Mouse (Mus musculus) megakaryocyte, embryonic 14.5 days (primary cell): Measurements from ENCODE around the gene Ctdsp2. TPM values are rescaled to one million over a fixed set of nuclear protein-coding genes. Genes with fewer than 3 reads are reported as not detected.

Experiments used
- H3K27me3 ChIP-seq: replicated peaks from 2 replicates; pipeline ENCODE3; 2012; ENCODE audit warnings: inconsistent platforms
- H3K36me3 ChIP-seq: replicated peaks from 2 replicates; pipeline ENCODE3; 2012; ENCODE audit warnings: low read length, inconsistent platforms, mixed read lengths
- H3K4me1 ChIP-seq: 2 replicates; pipeline ENCODE4 v1.6.1; 2012; ENCODE audit warnings: inconsistent platforms
- H3K4me3 ChIP-seq: replicated peaks from 2 replicates; pipeline ENCODE3; 2012; ENCODE audit warnings: moderate library complexity, mild to moderate bottlenecking, inconsistent platforms
- H3K9me3 ChIP-seq: 2 replicates; pipeline ENCODE4 v1.6.1; 2012; ENCODE audit warnings: inconsistent platforms
- FLI1 ChIP-seq: IDR thresholded peaks from 2 replicates; pipeline ENCODE4 v1.6.1; 2012; ENCODE audit warnings: low read length, inconsistent platforms, mixed read lengths
- GATA1 ChIP-seq: IDR thresholded peaks from 3 replicates; pipeline ENCODE4 v1.6.1; 2012; ENCODE audit warnings: mixed read lengths, low read length, inconsistent platforms, borderline replicate concordance
- polyA plus RNA-seq: library from polyadenylated mRNA; stranded (reverse); fragments of >175 nt; gene quantifications from 2 replicates; pipeline ENCODE4 v1.2.3, GENCODE M21; 2012; ENCODE audit warnings: low replicate concordance; ENCODE audit not compliant: insufficient read depth

Ctdsp2 gene
- polyA plus RNA-seq: 27.8 and 40.9 TPM in 2 replicates

DNA sequence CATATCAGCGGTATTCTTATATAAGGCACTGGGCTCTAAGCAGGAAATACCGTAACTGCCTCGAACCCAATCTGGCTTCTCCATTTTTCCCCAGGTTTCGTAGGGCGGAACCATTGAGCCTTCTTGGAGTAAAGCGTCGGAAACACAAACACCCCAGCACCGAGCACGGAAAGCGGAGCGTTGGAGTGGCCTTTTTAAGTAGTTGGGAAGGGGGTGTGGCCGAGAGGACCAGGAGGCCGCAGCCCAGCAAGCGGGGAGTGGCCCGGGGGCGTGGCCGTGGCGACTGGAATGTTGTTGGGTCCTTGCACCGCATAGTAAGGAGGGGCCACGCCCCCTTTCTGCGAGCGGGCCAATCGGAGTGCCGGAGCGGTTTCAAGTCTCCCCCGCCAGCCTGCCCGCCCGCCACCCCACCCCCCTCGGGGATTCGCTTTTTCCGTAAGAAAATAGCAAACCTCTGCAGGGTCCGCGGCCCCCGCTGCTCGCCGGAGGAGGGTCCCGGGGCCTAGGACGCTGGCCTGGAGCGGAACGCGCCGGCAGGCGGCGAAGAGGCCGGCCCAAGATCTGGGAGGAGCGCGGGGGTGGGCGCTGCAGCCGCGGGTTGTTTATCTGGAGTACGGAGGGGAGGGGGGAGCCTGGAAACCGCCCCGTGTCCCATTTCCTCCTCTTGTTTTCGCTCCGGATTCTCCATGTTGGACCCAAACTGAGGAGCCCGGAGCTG is at the start of gene Ctdsp2:
Ctdsp2 (plus strand) TSS at position 441 of the 718 bp plus-strand sequence.
- TF ChIP-seq GATA1: no peak
- TF ChIP-seq FLI1: no peak
- H3K27me3 ChIP-seq: peaks cover 13% of the 10 kb centered on the region
- peaks cover 48% of the 10 kb centered on the region for H3K4me1 ChIP-seq
- no peaks in the 10 kb centered on the region for H3K9me3 ChIP-seq
- H3K4me3 ChIP-seq: peak within 1 kb of the TSS; percentile 94
- peaks cover 29% of the 10 kb centered on the region for H3K36me3 ChIP-seq

DNA sequence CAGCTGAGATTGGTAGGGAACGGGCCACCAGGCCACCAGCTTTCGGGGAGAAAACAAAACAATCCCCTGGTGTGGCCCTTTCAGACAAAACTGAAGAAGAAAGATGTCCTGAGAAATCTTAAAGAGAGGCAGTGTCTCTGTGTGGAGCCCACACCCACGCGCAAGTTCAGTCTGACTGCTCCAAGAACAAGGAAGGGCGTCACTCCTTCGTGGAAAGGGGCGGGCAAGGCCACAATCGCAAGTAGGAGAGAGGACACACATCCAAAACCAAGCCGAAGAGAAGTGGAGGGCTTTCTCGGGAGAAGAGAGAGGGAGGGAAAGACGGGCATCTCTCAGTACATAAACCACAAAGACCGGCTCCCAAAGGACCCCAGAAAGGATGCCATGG is 49.7 kb upstream of the Ctdsp2 start:
- H3K9me3 ChIP-seq: peaks cover 4% of the 10 kb centered on the region; the same call in 1 of the 2 replicates
- peaks cover 15% of the 10 kb centered on the region for H3K4me1 ChIP-seq
- H3K4me3 ChIP-seq: peak overlapping the region; percentile 87
- peaks cover 64% of the 10 kb centered on the region for H3K27me3 ChIP-seq
- H3K36me3 ChIP-seq: no peaks in the 10 kb centered on the region
- TF ChIP-seq GATA1 (no peak), FLI1 (no peak)

DNA sequence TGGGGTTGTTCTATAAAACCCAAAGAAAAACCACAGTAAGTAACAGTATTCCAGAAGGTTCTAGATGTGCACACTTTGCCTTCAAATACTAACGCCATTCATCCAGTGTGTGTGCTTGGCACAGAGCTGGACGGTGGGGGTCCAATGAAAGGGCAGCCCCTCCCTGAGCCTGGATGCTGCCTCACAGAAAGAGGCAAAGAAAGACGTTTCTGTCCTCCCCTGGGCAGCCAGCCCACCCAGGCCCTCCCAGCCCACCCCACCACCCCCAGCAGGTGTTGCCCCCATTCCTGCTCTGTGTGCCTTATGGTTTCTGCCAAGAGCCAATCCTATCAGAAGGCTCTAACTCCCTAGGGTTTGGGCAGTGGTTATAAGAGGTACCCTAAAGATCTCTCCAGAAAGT is 49.0 kb upstream of the Ctdsp2 start:
- Histone ChIP-seq H3K27me3 (peaks cover 63% of the 10 kb centered on the region), H3K36me3 (no peaks in the 10 kb centered on the region), H3K4me1 (peaks cover 12% of the 10 kb centered on the region), H3K4me3 (no peak overlapping the region), H3K9me3 (peaks cover 4% of the 10 kb centered on the region; the same call in 1 of the 2 replicates)
- TF ChIP-seq FLI1: no peak
- TF ChIP-seq GATA1: no peak

DNA sequence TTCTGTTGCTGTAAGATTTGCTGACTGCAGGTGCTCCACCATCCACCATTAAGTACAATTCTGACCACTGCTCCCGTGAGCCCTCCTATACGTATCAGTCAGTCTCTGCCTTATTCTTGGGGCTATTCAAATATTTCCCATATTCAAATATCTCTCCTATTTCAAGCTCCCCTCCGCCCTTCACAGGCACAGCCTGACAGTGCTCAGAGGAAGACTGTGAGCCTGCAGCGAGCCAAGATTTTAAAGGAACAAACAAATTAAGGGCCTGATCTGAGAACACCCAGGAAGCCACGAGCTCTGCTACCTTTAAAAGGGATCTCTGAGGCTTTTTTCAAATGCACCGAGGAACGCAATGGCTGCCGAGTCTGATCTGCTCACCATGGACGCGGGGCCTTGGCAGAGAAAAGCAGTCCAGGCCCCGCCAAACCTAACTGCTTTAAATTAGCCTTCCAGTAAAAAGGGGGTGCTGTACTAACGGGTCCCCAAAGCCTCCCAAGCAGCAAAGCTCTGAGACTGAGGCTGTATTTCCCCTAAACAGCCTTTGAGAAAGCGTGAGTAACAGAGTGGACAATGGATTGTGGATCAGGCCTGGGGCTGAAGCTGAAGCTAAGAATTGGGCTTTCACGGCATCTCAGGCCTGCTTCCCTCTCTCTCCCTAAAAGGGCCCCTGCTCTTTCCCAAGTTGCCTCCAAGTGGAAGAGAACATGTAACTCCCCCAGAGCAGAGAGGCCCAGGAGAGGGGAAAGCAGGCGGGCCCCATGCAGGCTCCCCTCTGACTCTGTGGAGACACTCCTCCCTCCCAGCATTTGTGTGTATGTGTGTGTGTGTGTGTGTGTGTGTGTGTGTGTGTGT is 48.0 kb upstream of the Ctdsp2 start:
- H3K4me3 ChIP-seq: no peak overlapping the region
- H3K27me3 ChIP-seq: peaks cover 64% of the 10 kb centered on the region
- TF ChIP-seq FLI1 (no peak), GATA1 (no peak)
- peaks cover 4% of the 10 kb centered on the region; the same call in 1 of the 2 replicates for H3K9me3 ChIP-seq
- no peaks in the 10 kb centered on the region for H3K36me3 ChIP-seq
- H3K4me1 ChIP-seq: peaks cover 12% of the 10 kb centered on the region

DNA sequence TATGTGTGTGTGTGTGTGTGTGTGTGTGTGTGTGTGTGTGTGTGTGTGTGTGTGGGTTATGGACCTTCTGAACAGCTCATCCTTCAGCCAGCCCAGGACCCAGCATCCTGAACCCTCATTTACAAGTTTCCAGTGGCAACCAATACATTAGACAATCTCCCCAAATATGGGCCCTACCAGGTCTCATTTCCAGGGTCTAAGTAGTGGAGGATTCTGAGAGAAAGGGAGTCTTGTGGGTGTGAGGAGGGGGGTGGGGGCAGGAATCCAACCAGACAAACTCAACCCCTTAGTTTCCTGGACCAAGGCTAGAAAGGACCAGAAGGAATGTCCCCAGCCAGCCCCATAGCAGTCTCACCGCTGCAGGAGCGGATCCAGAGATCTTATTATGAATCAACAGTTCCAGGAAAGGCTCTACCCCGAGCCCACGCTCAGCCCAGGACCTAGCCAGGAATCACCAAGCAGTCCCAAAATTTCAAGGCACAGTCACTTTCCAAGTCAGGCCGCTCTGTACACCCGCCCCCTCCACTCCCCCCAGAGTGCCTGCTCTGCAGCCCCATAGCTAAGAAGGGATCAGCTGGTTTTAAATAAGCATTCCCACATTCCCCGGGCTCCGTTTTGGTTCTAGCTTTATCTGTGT is 47.3 kb upstream of the Ctdsp2 start:
- peaks cover 12% of the 10 kb centered on the region for H3K4me1 ChIP-seq
- peaks cover 4% of the 10 kb centered on the region; the same call in 1 of the 2 replicates for H3K9me3 ChIP-seq
- H3K36me3 ChIP-seq: no peaks in the 10 kb centered on the region
- H3K4me3 ChIP-seq: no peak overlapping the region
- TF ChIP-seq GATA1 (no peak), FLI1 (no peak)
- H3K27me3 ChIP-seq: peaks cover 56% of the 10 kb centered on the region

DNA sequence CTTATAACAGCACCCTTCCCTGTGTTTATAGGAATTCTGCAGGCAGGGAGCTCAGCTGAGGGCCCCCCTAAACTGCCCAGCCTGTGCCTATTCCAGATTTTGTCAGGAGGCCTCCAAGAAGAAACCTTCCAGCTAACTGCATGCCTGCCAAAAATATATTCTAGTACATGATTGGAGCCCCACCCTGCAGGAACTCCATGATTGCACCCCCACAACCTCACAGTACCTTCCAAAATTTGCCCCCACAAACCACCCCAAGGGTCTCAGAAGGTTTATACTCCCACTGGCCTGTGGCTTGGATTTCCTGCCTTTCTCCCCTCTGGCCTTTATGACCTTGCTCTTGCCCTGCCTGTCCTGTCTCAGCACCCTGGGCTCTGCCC is 46.8 kb upstream of the Ctdsp2 start:
- Histone ChIP-seq H3K9me3 (peaks cover 7% of the 10 kb centered on the region; the same call in 1 of the 2 replicates), H3K4me3 (no peak overlapping the region), H3K4me1 (peaks cover 12% of the 10 kb centered on the region), H3K36me3 (no peaks in the 10 kb centered on the region), H3K27me3 (peaks cover 54% of the 10 kb centered on the region)
- TF ChIP-seq GATA1: no peak
- no peak for TF ChIP-seq FLI1

DNA sequence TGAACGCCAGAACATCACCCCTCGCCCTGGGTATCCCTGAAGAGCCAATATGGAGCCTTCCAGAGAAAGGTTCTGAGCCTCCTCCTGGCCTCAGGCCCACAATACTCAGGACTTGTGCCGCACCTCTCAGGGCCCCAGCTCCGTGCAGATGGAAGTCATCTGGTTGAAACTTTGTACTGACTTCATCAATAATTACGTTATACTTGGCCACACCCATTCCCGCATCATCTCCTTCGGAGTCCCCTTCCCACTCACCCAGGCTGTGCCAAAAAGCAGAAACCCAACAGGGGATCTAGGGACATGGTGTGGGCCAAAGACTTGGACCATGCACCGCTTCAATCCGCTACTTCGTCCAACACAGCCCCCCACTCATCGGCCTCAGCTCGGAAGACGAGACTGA is 44.0 kb upstream of the Ctdsp2 start:
- Histone ChIP-seq H3K27me3 (peaks cover 30% of the 10 kb centered on the region), H3K36me3 (no peaks in the 10 kb centered on the region)
- TF ChIP-seq FLI1 (no peak), GATA1 (no peak)

DNA sequence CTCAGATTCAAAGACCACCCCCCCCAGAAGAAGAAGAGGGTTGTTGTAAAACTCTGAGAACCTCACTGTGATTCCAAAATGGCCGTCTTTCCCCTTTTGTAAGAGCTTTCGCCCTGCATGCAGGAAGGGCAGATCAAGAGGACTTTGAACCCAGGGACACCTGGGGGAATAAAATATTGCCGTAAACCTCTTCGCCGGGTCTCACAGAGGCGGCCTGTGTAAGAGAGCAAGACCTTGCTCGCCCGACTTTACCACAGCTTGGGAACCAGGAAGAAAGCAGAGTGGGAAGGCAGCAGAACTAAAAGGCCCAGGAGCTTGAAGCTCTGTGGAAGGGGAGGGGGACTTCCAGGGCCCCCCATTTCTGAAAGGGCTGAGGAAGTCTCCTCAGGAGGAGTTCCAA is 43.4 kb upstream of the Ctdsp2 start:
- H3K4me1 ChIP-seq: peaks cover 4% of the 10 kb centered on the region; the same call in 1 of the 2 replicates
- TF ChIP-seq FLI1: no peak
- TF ChIP-seq GATA1: no peak
- no peak overlapping the region for H3K4me3 ChIP-seq
- H3K36me3 ChIP-seq: no peaks in the 10 kb centered on the region
- H3K9me3 ChIP-seq: peaks cover 24% of the 10 kb centered on the region
- H3K27me3 ChIP-seq: peaks cover 27% of the 10 kb centered on the region

More for the DNA sequence above, 44.0 kb upstream of the Ctdsp2 start:
- peaks cover 24% of the 10 kb centered on the region for H3K9me3 ChIP-seq
- H3K4me3 ChIP-seq: no peak overlapping the region
- peaks cover 4% of the 10 kb centered on the region; the same call in 1 of the 2 replicates for H3K4me1 ChIP-seq

DNA sequence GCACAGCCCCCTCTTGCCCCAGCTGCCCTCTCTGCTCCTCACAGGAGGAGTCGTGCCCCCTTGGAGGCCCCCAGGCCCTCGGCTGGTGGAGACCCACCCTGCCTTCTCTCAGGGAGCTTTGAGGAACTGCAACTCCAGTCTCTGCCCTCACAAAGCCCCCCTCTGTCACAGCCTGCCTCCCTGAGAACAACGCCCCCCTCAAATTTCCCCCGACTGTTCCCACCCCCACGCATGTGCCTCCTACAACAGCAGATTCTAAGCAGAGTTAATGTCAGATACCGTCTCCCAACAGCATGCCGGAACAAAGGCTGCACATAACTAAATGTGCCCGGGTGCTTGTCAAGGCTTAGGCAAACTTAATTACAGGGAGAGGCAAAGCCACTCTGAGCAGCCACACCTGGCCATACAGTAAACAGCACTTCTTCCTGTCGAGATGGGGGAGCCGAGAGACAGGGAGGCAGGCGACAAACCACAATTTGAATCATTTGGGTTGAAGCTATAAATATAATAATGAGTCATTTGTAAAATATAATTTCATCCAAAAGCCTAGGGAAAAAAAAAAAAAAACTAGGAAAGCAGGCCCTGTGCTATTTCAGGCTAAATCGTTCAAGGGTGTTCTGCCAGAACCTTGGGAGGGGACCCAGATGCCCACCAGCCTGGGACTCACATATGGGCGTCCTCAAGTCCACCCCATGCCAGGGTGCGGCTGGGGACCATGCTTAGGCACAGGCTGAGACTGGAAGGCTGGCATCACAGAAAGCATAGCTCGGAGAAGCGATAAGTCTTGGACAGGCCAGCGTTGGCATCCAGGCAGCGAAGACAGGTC is 42.7 kb upstream of the Ctdsp2 start:
- H3K36me3 ChIP-seq: no peaks in the 10 kb centered on the region
- H3K4me1 ChIP-seq: peaks cover 4% of the 10 kb centered on the region; the same call in 1 of the 2 replicates
- H3K4me3 ChIP-seq: no peak overlapping the region
- H3K9me3 ChIP-seq: peaks cover 24% of the 10 kb centered on the region
- H3K27me3 ChIP-seq: peaks cover 21% of the 10 kb centered on the region
- TF ChIP-seq FLI1: no peak
- no peak for TF ChIP-seq GATA1
